Mouse (Mus musculus) thymus, postnatal 25 days (tissue): Measurements from ENCODE around the gene Dnaja3.

Experiments
- DNase-seq: peaks from one replicate; pipeline ENCODE4 v3.0.0; 2022

Gene Dnaja3

DNA sequence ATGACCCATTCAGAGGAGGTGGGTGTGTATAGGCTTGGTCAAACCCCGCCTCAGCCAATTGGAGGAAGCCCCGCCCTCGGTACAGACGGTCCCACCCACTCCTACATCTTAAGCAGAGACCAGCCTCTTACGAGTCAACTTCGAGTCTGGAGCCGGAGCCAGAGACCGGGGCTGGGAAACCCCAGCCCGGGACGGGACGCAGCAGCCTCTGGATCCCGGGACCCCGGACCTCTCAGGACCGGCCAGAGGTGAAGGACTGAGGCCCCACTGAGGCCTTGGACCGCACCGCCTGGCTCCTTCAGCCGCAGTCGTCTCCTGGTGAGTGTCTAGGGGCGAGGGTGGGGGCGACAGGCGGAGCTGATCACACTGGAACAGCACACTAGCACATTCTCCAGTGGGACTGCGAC lies at the start of gene Dnaja3, which contains the start of gene Vasn:
Gene Dnaja3 (plus strand): TSS at position 159 of the 407 bp plus-strand sequence.
Gene Vasn (plus strand): TSS at position 111 of the 407 bp plus-strand sequence.
- DNase-seq: no peak

DNA sequence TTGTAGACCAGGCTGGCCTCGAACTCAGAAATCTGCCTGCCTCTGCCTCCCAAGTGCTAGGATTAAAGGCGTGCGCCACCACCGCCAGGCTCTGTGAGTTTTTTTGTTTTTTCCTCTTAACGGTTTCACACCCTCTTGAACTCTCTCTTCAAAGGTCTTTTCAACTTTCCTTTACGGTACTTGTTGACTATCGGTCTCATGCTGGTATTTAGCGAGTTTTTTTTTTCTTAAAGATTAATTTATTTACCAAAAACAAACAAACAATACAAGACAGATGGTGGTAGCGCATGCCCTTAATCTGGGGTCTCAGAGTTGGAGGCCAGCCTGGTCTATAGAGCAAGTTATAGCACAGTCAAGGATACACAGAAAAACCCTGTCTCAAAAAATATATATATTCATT lies 49.6 kb upstream of the Dnaja3 start:
- no peak for DNase-seq

DNA sequence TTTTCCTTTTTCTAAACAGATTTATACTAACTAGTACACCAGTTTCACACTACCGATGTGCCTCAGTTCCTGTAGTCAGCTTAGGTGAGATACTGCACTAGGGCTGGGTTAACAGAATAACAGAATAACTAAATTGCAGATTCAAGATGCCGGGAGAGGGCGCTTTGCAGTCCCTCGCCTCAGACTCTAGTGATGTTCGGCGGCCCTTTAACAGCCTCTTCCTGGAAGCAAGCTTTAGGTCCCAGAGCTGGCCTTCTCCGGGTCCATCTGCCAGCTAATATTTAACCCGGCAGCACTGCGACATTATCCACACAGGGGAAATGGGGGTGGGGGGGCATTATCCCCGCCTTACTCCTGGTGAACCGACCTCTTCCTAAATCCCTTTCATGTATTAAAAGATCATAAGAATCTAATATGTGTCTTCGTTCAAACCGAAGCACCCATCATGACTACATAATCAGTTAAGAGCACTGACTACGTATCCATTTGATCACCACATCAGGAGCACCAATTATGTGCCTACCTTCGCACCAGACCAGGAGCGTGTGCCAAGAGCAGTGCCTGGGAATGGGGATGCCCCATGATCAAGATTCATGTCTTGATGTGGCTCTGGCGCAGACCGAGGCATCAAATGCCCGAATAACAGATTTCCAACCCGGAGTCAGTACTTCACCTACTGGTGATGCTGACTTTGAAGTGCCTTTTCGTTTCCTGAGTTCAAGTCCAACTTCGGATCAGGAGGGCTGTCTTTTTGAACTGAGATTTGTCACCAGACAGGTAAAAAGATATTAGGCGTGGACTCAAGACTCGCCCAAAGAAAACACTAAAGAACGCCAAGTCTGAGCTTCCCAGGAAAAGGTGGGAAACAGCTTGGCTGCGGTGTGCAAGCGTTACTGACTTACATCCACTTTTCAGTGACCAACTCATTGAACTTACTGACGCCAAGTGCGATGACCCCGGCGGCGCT lies 46.6 kb upstream of the Dnaja3 start:
- peak; percentile 58 for DNase-seq

DNA sequence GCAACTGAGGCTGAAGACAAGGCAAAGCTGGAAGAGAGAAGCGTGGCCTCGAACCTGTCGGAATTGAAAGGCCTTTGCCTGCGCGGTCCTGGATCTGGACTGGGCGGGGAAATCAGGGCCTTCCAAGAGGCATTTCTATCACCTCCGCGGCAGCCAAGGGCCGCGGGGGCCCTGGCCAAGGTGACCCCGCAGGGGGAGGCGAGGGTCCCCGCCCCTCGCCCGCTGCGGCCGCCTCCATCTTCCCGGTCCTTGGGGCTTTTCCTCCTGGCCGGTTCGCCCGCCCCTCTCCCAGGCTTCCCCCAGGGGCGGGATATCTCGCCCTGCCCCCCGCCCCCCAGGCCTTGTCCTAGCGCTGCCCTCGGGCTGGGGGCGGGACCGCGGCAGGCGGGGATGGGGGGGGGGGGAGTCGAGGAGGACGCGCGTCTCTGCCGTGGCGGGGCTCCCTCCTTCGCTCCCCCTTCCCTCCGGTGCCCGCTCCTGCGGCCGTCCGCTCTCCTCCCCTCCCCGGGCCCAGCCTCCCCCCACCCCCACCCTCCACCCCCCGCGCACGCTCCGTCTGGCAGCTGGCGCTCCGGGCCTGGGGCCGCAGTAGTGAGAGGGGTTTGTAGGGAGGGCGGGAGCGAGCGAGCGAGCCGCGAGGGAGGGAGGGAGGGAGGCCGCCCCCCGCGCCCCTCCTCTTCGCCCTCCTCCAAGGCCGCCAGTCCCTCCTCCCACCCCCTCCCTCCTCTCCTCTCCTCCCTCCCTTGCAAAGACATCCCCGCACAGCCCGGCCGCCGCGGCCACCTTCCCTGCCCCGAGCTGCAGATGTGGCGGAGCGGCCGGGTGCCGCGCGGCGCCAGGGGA lies 45.6 kb upstream of the Dnaja3 start, which contains the start of gene Glis2:
Gene Glis2 (plus strand): TSS at position 743 of the 843 bp plus-strand sequence.
- peak; percentile 48 for DNase-seq

DNA sequence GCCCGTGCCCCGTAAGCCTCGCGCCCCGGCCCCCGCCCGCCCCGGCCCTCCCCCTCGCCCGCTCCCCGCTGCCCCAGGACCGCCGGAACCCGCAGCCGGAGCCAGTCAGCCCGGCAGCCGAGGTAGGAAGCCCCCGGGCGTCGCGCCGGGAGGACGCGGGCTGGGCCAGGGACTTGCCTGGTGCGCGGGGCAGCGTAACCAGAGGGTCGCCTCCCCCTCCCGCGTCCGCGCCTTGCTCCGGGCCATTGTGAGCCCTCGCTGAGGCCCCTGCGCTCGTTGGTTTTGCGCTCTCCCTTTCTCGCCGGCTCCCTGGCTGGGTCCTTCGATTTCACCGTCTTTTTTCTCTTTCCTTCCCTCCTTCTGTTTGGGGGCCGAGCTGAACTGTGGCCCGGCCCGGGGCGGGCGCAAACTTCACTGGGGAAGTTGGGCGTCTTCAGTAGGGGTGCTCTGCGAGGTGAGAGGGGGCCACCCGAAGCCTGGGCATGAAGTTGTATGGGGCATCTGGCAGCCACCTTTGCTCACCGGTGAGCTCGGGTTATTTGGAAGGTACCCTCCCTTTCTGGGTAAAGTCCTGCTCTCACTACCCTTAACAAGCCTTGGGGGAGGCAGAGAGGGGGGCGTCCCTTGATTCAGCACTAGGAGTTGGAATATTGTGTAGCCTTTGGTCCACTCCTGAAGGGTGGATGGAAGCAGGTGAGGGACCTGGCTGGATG lies 44.8 kb upstream of the Dnaja3 start:
- DNase-seq: no peak

DNA sequence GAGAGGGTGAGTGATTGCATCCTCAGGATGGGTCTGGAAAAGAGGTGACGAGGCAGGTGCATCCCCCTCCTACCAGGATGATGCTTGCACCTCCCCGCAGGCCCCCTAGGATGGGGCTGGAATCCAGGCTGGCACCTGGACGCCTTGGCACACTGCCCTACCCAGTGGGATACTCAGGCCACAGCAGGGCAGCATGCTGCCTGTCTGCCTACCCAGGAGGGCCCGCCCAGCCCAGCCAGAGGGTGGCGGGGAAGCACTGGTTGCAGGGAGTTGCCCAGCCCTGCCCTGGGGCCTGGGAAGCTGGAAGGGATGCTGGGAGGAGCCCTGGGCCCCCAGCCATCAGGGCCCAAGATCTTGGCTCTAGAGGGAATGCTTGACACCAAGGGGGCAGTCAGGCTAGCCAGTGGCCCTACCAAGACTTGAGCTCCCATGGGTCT lies 44.2 kb upstream of the Dnaja3 start:
- DNase-seq: no peak

DNA sequence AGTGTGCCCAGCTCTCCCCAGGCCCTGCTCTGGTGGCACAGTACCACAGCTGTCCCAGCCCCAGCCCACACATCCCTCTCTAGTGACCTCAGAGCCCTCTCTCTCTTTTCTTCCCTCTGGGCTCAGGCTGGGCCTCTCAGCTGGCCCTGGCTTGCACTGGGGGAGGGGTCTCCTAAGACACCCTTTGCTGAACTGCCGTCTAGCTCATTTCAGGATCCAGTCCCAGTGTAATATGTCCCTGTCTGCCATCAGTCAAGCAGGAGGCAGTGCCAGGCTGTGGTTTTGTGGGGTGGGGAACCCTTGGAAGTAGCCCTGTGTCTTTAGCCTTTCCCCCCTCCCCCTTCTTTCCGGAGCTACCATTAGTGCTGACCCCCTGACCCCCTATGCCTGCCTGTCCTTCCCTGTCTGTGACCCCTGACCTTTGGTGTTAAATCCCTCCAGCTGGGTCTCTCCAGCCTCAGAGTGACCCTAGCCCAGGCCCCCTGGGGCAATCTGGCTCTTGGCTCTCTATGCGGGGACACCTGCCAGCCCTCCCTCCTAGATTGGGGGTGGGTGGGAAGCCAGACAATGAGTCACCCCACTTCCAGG lies 43.6 kb upstream of the Dnaja3 start:
- DNase-seq: no peak

DNA sequence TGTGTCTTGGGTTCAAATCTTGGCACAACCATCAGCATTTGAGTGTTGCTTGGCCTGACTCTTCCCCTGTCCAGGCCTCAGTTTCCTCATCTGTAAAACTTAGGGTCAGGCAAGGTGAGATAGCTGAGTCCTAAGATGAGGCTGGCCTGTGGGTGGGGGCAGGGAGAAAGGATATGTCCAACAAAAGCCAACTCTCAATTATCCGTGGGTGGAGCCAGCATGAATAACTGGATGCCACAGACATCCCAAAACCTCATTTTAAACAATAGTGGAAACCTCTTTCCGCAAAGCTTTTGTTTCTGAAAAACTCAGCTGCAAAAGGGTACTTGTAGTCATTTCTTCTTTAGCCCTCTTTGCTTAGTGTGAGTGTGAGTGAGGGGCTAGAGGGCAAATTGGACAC lies 43.0 kb upstream of the Dnaja3 start:
- no peak for DNase-seq

DNA sequence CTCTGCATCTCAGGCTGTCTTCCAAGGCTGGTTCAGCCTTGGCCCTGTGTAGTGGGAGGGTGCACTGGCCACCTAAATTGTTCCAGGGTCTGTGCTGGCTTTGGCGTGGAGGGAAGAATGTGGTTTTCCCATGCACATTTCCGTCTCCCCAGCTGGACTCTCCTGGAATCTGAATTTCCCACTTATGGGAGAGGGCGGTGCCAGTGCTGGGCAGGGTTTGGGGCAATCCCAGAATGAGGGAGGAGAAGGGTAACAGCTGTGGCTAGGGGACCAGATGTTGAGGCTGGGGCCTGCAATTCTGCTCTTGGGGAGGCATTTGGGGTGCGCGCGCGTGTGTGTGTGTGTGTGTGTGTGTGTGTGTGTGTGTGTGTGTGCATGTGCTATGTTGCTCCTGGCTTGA lies 42.5 kb upstream of the Dnaja3 start:
- DNase-seq: no peak

DNA sequence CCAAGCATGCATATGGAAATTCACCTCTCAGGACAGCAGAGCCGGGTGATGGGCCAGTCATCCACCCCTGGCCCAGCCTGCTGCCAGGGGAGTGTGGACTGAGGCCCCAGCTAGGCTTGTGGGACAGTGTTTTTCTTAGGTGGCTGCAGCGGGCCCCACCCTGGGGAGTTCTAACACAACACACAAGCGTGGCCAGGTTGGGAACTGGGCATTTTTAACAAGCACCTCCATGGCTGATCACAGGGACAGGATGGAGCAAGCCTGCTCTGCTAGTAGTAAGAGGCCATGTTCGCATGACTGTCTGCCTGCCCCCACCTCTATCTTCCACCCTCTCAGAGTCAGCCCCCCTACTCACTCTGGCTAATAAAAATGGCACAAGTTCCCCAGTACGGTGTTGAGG lies 41.7 kb upstream of the Dnaja3 start:
- DNase-seq: no peak

DNA sequence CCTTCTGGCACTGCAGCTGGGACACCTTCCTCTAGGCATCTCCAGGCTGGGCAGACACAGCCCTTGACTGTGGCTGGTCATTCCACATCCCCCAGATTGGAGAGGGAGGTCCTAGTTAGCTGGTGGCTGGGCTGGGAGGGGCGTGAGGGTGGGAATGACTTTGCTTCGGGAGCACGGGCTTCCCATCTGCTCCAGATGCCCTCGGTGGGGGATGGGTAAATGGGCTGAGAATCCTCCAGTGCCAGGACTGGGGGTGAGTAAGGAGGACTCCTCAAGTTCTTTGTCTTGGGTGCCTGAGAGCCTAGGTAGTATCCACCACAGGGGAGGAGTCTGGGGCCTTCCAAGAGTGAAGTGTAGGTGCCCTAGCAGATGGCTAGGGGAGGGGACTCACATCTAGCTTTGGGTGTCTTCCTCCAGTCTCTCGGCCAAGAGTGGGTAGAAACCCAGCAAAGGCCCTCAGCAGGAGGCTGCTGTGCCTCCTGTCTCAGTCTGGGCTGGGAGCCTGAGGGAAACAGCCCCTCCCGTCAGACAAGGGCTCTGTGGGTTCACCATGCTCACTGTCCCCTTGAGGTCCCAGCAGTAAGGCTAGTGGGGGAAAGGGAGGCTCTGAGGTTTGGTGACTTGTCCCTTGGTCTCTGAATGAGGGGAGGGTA lies 40.8 kb upstream of the Dnaja3 start:
- no peak for DNase-seq

DNA sequence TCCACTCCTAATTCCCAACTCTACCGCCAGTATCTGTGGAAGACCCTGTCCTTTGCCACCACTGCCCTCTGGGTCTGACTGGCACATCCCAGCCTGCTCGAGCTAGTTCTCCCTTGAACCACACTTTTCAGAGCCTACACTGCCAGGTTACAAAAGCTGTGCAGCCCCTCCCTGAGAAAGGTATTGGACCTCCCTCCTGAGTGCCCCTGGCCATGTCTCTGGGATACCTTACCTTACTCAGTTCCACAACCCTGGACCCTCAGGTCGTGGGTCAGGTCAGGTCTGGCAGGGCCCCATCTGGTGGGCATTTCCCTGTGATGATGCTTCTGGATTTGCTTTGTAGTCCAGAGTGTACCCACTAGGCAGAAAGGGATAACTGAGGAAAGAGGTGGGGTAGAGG lies 40.2 kb upstream of the Dnaja3 start:
- no peak for DNase-seq

DNA sequence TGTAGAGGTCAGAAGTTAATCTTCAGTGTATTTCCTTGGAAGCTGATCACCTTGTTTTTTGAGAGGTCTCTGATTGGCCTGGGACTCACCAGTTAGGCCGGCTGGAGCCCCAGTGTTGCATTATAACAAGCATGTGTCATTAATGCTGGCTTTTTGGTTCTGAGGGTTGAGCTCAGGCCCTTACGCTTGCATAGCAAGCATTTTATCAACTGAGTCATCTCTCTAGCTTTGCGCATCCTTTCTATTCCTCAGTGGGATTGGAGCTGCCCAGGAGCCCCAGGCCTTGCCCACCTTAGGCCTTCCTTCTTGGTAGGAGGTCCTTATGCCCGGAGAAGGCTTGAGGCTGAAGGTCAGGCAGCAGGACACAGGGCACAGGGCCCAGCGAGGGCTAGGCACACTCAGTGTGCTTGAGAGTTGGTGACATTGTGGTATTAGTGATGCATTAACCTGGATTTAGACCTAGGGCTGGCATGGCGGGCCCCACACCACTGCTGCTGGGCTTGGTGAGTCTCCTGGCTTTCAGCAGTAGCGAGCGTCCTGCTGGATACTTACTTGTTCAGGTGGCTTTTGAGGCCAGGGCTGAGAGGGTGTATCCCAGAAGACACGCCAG lies 39.0 kb upstream of the Dnaja3 start:
- DNase-seq: no peak

DNA sequence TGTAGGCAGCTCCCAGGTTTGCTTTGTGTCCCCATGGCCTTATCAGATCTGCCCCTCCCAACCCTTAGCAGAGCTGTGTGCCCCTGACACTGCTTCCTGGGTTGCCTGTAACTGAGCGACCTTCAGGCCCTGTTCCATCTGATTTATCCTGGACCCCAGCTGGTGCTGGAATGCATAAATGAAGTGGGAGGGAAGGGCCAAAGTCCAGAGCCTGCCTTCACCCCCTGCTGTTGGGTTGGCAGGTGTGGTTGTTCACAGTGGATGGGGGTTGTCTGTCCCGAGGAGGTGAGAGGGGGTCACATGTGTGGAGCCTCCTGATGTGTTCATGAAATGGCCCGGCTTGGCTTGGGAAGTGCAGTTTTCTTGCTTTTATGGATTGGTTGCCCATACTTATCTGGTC lies 37.6 kb upstream of the Dnaja3 start:
- no peak for DNase-seq

DNA sequence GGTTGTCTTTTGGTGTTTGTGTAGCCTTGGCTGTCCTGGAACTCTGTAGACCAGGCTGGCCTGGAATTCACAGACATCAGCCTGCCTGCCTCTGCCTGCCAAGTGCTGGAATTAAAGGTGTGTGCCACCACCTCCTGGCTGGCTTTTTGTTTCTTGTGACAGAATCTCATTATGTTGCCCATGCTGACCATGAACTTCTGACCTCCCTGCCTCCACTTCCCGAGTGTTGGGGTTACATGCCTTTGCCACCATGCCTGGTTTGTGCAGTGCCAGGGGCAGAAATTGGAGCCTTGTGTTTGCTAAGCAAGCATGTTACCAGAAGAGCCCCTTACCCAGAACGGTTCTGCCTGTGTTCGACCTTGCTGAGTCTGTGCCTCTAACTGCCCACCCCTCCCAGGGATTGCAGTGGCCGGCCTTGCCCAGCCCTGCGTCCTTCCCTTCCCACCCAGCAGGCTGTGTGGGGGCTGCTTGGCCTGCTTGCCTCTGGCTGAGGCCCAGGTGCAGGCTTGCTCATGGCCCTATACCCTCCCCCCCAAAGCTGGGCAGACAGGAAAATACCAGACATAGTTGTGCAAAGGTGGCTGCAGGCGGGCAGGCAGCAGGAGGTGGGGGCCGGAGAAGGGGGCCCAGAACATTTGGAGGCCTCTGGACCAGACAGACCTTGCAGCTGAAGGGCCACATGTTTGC lies 36.9 kb upstream of the Dnaja3 start:
- DNase-seq: no peak

DNA sequence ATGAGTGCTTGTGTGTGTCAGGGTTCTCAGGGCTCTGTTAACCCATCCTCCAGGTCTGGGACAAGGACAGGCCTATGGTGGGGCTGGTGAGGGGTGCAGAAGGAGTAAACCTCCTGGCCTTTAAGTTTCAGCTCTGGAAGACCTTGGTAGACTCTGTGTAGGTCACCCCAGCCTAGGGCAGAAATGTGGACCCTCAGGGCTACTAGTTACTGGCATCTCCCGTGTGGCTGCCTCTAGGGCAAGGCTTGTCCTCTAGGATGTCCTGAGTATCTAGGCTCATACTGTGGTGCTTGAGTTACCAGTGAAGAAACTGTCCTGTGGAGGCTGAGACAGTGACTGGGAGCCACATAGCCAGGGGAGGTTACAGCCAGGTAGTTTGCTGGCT lies 36.3 kb upstream of the Dnaja3 start:
- DNase-seq: no peak

DNA sequence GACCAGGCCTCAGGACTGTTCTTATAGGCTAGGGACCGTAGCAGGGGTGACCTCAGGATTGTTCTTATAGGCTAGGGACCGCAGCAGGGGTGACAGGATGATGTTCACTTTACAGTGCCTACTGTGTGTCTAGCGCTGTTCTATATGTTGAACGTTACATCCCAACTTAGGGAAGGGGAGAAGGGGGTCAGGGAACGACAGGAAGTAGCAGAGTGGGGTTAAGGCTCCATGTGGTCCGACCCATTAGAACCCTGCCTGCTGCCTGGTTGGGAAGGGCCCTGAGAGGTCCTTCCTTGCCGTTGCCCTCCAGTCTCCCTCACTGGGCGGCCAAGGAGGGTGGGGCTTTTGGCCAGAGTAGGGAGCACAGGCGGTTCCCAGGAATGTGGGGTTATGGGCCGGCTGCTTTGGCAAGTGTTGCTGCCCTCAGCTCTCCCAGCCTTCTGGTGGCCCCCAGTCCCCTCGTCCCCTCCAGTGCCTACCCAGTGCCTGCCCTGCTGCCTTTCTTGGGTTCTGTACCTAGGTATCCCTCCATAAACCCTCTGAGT lies 35.4 kb upstream of the Dnaja3 start:
- DNase-seq: no peak

DNA sequence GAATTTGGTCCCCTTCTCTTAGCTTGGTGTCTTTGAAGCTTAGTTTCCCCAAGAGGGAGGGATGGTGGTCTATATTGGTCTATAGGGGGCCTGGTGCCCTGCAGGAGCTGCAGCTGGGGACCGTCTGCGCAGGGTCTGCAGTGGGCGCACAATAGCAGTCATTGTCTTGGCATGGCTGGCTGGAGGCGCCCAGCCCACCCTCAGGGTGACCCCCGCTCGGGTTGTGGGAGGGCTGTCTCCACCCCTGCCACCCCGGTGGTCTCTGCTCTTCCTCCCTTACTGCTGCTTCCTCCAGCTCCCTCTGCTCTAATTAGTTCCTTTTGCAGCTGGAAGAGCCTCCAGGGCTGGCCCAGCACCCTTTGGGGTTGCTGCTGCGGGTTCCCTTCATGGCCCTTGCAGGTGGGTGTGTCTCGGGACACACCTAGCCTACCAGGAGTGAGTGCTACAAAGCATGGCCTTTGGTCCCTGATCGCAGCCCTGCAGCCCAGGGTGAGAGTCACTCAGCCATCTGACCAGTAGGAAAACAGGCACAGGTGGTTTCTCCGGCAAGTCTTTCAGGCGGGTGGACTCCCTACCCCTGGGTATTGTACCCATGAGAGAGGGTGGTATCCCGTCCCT lies 34.2 kb upstream of the Dnaja3 start:
- no peak for DNase-seq

DNA sequence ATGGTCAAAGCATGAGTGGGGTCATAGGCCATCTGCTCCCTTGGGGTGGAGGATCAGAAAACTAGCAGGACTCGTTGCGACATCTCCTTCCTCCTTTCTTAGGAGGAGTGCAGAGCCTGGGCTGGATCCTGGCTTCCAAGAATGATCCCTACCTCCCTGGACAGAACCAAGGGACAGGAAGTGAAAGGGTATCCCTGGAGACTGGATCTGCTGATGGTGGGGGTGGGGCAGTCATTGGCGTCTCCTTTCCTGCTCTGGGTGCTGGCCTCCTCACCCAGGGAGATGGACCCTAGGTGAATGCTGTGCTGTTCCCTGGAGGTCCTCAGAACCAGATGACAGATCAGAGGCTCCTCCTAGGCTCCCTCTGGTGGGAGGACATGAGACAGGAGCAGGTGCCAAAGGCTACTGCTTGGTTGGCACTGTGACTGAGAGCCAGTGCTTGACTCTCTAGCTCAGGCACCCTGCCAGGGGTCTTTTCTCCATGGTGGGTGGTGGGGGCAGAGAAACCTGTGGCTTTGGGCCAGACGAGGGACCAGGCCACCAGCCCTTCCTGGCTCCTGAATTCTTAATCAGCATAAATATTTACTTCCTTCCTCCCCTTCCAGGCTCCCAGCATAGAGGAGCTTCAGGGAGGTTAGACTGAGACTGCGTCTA lies 33.2 kb upstream of the Dnaja3 start:
- DNase-seq: no peak
